Mouse (Mus musculus) midbrain, postnatal 0 days (tissue): Measurements from ENCODE around the gene Arf1. TPM values are rescaled to one million over a fixed set of nuclear protein-coding genes. Genes with fewer than 3 reads are reported as not detected.

Experiments used
- ATAC-seq: fragments of 200-750 bp; cut with Nextera tagmentation; 2 replicates; pipeline ENCODE4 v1.8.0; 2017; ENCODE audit warnings: moderate number of reproducible peaks, mild to moderate bottlenecking, moderate TSS enrichment, moderate library complexity; ENCODE audit not compliant: low FRiP score
- DNase-seq: peaks from one replicate; pipeline ENCODE4 v3.0.0-alpha.2; 2015; ENCODE audit warnings: low spot score
- H3K27ac ChIP-seq: fragments of 300-500 bp; sonication (generic); 2 replicates; pipeline ENCODE4 v1.5.1; 2014; ENCODE audit warnings: low read depth, mild to moderate bottlenecking, low read length, mixed read lengths
- H3K27me3 ChIP-seq: fragments of 300-500 bp; sonication (generic); 2 replicates; pipeline ENCODE4 v1.6.1; 2014; ENCODE audit warnings: low read length, control low read depth, mixed read lengths; ENCODE audit not compliant: insufficient read depth
- H3K36me3 ChIP-seq: fragments of 300-500 bp; sonication (generic); 2 replicates; pipeline ENCODE4 v1.6.1; 2014; ENCODE audit warnings: low read length, control low read depth, mixed read lengths; ENCODE audit not compliant: insufficient read depth
- H3K4me1 ChIP-seq: fragments of 300-500 bp; sonication (generic); 2 replicates; pipeline ENCODE4 v1.6.1; 2014; ENCODE audit warnings: mild to moderate bottlenecking, control low read depth, antibody characterized with exemption, low read length, mixed read lengths; ENCODE audit not compliant: insufficient read depth
- H3K4me2 ChIP-seq: fragments of 300-500 bp; sonication (generic); 2 replicates; pipeline ENCODE4 v1.6.1; 2014; ENCODE audit warnings: low read depth, mild to moderate bottlenecking, low read length, mixed read lengths; ENCODE audit not compliant: poor library complexity, severe bottlenecking
- H3K4me3 ChIP-seq: fragments of 300-500 bp; sonication (generic); 2 replicates; pipeline ENCODE4 v1.5.1; 2014; ENCODE audit warnings: low read depth, mild to moderate bottlenecking, low read length, moderate library complexity
- H3K9ac ChIP-seq: fragments of 300-500 bp; sonication (generic); replicated peaks from 2 replicates; pipeline ENCODE4 v1.6.1; 2014; ENCODE audit warnings: mild to moderate bottlenecking, low read length, moderate library complexity, mixed read lengths; ENCODE audit not compliant: poor library complexity, severe bottlenecking
- H3K9me3 ChIP-seq: fragments of 300-500 bp; sonication (generic); 2 replicates; pipeline ENCODE4 v1.6.1; 2016; ENCODE audit warnings: low read length, control low read depth
- CTCF ChIP-seq: IDR thresholded peaks from 2 replicates; pipeline ENCODE4 v1.5.1; 2016; ENCODE audit warnings: antibody characterized with exemption, mild to moderate bottlenecking
- WGBS: fragments of 180-500 bp; shearing (Covaris S2); extraction: QIAGEN DNeasy Blood & Tissue Kit; methylation state at CpG from one replicate; pipeline ENCODE4 v1.1.7; 2014; 5-methylcytosine and 5-hydroxymethylcytosine counted together
- polyA plus RNA-seq: library from polyadenylated mRNA; unstranded; fragments of >200 nt; fragmentation: Nextera tagmentation; extraction: Ambion mirVana; gene quantifications from 2 replicates; pipeline ENCODE4 v1.2.1, GENCODE M21; 2015
- total RNA-seq: library from RNA; depleted of rRNA; stranded (reverse); fragments of >200 nt; gene quantifications from 2 replicates; pipeline ENCODE4 v1.2.3, GENCODE M21; 2014

Gene Arf1
- total and polyA plus RNA-seq, 2 experiments from 2014 or later: 409 to 626 TPM

GRCm38 (mm10) chr11:59263870-59264563, 35.9 kb upstream of the Arf1 start:
- Histone ChIP-seq H3K9me3 (no peaks in the 10 kb centered on the region), H3K4me3 (peak overlapping the region; percentile 50), H3K27me3 (peaks cover 20% of the 10 kb centered on the region; the same call in 1 of the 2 replicates), H3K9ac (peak overlapping the region; percentile 69), H3K36me3 (no peaks in the 10 kb centered on the region), H3K4me2 (peak overlapping the region; percentile 73), H3K4me1 (0 out of 2 replicates have a peak, but pooled peaks cover 3% of the 10 kb centered on the region), H3K27ac (no peak overlapping the region)
- peak; percentile 71 for TF ChIP-seq CTCF
- ATAC-seq (peak; percentile 92), DNase-seq (peak; percentile 81)
- WGBS: under 1% methylated on average over 54 of the region's 56 CpGs

- peaks cover 20% of the 10 kb centered on the region; the same call in 1 of the 2 replicates for H3K27me3 ChIP-seq
- DNase-seq (no peak), ATAC-seq (no peak)
- no peak for TF ChIP-seq CTCF
- H3K27ac ChIP-seq: no peak overlapping the region
- no peak overlapping the region for H3K4me3 ChIP-seq
- no peaks in the 10 kb centered on the region for H3K9me3 ChIP-seq
- H3K9ac ChIP-seq: no peak overlapping the region
- H3K36me3 ChIP-seq: no peaks in the 10 kb centered on the region
- H3K4me2 ChIP-seq: no peak overlapping the region
- 0 out of 2 replicates have a peak, but pooled peaks cover 3% of the 10 kb centered on the region for H3K4me1 ChIP-seq
Measured at GRCm38 (mm10) chr11:59262308-59262707, 34.2 kb upstream of the Arf1 start.

DNA sequence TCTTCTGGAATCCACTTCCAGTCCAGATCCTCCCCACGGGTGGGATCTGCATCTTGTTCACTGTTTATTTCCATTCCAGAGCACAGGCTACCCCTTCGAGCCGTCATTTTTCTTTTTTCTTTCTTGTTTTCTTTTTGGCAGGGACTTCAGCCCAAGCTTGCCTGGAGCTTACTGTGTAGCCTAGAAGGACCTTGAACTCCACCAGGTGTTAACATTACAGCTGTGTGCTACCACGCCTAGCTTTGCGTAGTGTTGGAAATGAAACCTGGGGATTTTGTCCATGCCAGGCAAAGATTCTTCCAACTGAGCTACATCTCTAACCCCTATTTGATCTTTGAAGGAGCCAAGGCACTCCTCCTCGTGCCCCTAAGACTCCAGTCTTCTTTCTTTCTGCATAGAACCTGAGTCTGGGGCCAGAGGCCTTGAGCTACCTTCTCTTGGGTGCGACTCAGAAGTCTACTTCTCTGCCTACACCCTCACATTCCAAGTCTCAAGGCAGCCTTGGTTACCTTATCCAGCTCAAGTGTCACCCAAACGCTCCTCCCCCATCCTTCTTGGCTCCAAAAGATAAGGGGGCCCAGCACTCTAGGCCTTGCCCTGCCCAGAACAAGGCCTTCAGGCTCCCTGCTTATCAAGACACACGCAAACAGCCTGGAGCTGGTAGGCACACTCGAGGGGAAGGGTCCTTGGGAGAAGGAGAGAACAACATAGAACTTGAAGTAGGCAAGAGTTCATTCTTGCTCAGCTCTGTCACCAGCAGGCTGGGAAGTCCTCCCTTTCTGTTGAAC, 32.8 kb upstream of the Arf1 start:
- Histone ChIP-seq H3K27ac (no peak overlapping the region), H3K4me3 (no peak overlapping the region), H3K36me3 (no peaks in the 10 kb centered on the region), H3K27me3 (peaks cover 16% of the 10 kb centered on the region), H3K9ac (no peak overlapping the region), H3K9me3 (no peaks in the 10 kb centered on the region), H3K4me1 (0 out of 2 replicates have a peak, but pooled peaks cover 3% of the 10 kb centered on the region), H3K4me2 (no peak overlapping the region)
- 89% methylated on average over 10 of the region's 10 CpGs for WGBS
- TF ChIP-seq CTCF: no peak
- DNase-seq: no peak
- no peak for ATAC-seq

- DNase-seq (no peak), ATAC-seq (no peak)
- Histone ChIP-seq H3K9me3 (no peaks in the 10 kb centered on the region), H3K4me3 (no peak overlapping the region), H3K36me3 (no peaks in the 10 kb centered on the region), H3K4me2 (no peak overlapping the region), H3K27ac (no peak overlapping the region), H3K27me3 (peaks cover 10% of the 10 kb centered on the region), H3K4me1 (0 out of 2 replicates have a peak, but pooled peaks cover 3% of the 10 kb centered on the region), H3K9ac (no peak overlapping the region)
- no peak for TF ChIP-seq CTCF
- 80% methylated on average over 7 of the region's 7 CpGs for WGBS
Measured at GRCm38 (mm10) chr11:59259647-59260046, 31.6 kb upstream of the Arf1 start.

DNA sequence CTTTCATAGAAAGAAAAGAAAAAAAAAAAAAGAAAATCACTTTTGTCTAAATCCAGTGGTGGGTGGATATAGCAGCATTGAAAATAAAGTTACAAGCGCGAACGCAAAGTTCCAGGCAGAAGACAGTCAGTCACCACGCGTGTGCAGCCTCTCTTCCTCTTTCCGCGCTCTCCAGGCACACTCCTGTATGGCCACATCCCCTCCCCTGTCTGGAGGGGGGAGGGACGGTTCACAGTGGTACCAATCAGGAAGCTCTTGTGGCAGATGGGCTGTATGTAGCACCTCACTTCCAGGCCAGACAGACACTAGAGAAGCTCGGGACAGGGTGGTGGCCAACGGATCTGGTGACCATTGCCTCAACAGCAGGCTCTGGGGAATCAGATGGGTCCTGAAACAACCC, 20.0 kb upstream of the Arf1 start:
- Histone ChIP-seq H3K4me1 (no peaks in the 10 kb centered on the region), H3K36me3 (no peaks in the 10 kb centered on the region), H3K4me2 (no peak overlapping the region), H3K27ac (no peak overlapping the region), H3K27me3 (no peaks in the 10 kb centered on the region), H3K4me3 (no peak overlapping the region), H3K9me3 (no peaks in the 10 kb centered on the region), H3K9ac (no peak overlapping the region)
- no peak for TF ChIP-seq CTCF
- ATAC-seq (no peak), DNase-seq (no peak)
- 77% methylated on average over 10 of the region's 10 CpGs for WGBS

- Histone ChIP-seq H3K4me2 (no peak overlapping the region), H3K9ac (no peak overlapping the region), H3K36me3 (no peaks in the 10 kb centered on the region), H3K27me3 (no peaks in the 10 kb centered on the region), H3K27ac (no peak overlapping the region), H3K4me1 (no peaks in the 10 kb centered on the region), H3K4me3 (no peak overlapping the region), H3K9me3 (no peaks in the 10 kb centered on the region)
- ATAC-seq: no peak
- no peak for TF ChIP-seq CTCF
- 62% methylated on average over 6 of the region's 6 CpGs for WGBS
- DNase-seq: no peak
Measured at GRCm38 (mm10) chr11:59243856-59244255, 15.8 kb upstream of the Arf1 start.
